Mouse (Mus musculus) activated CD4-positive, CD25-positive, alpha-beta regulatory T cell, adult 4 months (primary cell): ENCODE data around the gene Apold1. TPM values are rescaled to one million over a fixed set of nuclear protein-coding genes. Genes with fewer than 3 reads are reported as not detected.
A peak's percentile ranks its signal among the peaks of the same experiment; 100 is the strongest.

ENCODE experiments used
- ATAC-seq: one replicate; pipeline ENCODE4 v1.8.0; 2017
- polyA plus RNA-seq, 2 experiments: library from polyadenylated mRNA; unstranded; fragments of 100-300 nt; shearing (Covaris generic); gene quantifications; one replicate each; pipeline ENCODE4 v1.2.1; 2017

Apold1 gene
- polyA plus RNA-seq: under 1 TPM; 0.09 to 0.17 TPM

DNA sequence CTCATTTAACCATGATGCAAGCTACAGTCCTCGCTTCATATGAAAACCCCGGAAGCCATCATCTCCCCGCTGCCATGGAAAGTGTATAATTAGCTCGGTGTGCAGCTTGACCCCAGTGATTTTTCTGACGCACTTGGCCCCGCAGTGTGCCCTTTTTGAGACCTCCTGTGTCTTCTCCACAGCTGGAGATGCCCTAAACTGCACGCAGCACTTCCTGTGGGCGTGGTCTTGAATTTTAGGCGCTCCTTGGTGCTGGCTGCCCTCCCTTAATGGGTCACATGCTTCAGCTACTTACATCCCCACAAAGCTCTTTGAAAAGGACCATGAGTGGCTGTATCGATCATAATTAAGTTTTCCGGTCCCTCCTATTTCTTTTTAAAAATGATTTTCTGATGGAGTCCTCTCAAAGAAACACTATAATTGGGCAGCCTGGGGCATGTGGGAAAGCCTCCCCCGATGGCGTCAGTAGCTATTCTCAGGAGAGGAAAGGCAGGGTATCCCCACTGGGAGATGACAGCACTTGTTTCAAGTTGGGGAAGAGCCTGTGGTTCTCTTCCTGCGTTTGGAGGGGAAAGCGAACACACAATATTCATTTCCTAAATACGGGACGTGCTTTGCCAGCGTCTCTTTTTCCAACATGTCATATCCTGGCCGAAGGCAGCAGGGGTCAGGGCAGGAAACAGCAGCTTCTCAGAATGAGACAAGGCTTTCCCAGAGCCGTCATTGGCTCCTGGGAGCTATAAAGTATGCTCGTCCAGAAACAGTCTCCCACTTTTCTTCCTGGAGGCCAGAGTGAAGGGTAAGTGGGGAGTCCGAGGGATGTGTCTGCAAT, at the start of gene Apold1:
TSS of gene Apold1 (plus strand) at position 488 of the 832 bp plus-strand sequence.
- peak; percentile 84 for ATAC-seq

DNA sequence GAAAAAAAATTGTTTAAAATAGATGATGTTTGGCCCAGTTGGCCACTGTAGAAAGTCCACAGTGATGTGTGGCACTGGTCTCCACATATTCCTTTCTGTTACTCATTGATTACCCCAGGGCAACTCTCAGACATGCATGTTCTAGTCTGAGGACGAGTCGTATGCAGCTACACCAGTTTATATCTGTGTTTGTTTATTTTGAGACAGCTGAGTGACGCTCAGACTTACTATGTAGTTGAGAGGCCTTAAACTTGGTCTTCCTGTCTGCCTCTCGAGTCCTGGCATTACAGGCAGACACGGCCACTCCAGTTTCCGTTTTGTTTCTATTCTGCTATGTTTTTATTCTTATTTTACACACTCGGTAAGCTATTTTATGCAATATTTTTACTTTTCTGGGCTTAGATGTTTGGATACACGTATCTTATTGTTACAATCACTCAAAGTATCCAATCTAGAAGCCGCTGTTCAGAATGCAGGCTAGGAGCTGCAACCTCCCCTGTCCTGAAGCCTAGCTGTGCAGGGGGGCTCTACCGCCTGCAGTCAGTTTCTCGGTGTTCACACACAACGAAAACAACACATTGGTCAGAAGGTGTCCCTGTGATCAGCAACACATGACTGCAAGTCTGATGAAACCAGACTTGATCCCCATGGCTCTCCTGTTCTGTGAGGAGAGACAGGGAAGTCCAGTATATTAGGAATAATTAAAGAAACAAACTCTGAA, 48.9 kb upstream of the Apold1 start:
- peak; percentile 18 for ATAC-seq

DNA sequence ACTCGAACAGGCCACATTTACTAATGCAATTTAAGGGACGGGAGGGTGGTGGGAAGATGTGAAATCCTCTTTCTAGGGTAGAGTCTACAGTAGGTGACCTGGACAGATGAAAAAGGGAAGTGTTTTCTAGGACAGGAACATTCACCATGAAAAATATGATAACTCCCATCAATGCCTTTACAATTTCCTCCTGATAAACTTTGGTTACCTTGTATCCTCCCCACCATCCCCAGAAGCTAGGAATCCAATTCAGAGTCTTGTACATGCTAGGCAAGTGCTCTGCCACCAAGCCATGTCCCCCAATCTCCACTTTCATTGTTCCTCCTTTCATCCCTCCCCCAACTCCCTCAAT, 48.3 kb upstream of the Apold1 start:
- no peak for ATAC-seq

DNA sequence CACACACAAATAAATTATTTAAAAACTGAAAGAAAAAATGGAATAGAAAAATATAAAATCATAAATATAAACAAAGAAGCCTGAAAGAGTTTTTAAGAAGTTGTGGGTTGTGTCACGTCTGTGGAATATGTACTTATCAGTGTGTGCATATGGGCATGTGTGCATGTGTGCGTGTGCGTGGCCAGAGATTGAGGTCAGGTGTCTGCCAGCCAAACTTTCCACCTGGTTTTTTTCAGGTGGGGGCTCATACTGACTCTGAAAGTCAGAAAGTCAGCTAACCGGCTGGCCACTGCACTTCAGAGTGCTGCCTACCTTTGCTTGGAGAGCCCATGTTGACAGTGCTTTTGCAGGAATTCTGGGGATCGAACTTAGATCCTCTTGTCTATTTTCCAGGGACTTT, 47.2 kb upstream of the Apold1 start:
- no peak for ATAC-seq

DNA sequence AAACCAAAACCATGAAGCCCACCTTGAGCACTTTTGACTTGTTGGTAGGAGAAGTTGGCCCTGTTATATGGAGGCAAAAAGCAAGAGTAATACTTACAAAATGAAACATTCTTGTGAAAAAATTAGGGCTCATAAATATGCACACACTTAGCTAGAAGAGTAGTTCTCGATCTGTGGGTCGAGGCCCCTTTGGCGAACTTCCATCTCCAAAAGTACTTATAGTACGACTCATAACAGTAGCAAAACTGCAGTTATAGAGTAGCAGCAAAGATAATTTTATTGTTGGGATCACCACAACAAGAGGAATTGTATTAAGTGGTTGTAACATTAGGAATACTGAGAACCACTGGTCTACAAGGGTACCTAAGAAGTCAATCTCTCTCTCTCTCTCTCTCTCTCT, 41.7 kb upstream of the Apold1 start:
- no peak for ATAC-seq

DNA sequence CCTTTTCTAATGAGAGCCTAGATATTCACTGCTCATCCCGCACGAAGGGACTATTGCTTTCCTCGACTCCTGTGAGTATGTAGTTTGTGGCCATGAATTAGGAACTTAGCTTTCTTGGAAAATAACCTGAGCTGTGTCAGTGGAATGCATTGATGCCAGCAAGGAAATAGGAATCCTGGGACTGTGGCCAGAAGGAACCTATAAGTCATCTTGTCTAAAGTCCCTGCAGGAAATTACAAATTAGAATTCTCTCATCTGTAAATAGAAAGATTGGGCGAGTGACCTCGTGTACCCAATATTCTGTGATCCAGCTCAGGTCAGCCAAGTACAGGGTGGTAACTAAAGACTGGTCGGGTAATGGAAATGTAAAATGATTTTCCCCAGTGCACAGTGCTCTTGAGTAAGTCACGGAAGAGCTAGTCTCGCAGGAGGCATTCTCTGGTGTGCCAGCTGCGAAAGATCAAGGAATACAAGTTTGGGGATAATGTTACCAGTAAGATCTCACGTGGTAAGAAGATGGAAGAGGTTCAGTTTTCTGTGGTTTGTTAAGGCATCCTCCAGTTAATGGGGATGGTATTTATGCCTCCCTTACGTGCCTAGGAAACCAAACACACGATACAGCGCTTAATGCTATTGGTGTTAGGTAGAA, 37.6 kb upstream of the Apold1 start:
- ATAC-seq: no peak

DNA sequence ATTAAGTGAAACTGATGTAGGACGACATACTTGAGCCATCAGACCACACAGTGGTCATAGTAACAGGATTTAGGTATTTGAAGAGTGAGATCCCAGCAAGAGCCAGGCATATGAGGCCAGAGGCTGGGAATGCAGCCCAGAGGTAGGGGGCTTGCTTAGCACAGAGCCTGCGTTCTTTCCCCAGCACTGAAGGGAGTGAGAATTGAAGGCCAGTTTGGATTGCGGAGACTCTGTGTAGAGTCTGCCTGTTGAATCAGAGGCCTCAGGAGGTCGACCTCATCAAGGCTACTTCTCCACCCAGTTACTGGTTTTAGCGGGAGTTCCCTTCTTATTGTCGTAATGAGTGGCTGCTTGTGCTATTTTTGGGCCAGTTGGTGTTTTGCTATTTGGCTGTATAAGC, 35.5 kb upstream of the Apold1 start:
- ATAC-seq: no peak

DNA sequence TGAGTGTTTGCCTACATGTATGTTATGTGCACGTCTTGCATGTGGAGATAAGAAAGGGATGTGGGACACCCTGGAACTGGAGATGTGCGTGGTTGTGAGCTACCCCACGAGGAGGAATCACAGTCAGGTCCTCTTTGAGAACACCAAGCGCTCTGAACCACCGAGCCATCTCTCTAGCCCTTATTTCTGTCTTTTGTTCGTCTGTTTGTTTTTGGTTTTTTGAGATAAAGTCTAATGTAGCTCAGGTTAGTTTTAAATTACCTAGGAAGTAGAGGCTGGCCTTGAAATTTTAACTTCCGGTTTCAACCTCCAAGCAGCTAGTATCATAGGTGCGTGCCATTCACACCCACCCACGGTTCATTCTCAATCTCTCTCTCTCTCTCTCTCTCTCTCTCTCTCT, 34.7 kb upstream of the Apold1 start:
- ATAC-seq: peak; percentile 81

DNA sequence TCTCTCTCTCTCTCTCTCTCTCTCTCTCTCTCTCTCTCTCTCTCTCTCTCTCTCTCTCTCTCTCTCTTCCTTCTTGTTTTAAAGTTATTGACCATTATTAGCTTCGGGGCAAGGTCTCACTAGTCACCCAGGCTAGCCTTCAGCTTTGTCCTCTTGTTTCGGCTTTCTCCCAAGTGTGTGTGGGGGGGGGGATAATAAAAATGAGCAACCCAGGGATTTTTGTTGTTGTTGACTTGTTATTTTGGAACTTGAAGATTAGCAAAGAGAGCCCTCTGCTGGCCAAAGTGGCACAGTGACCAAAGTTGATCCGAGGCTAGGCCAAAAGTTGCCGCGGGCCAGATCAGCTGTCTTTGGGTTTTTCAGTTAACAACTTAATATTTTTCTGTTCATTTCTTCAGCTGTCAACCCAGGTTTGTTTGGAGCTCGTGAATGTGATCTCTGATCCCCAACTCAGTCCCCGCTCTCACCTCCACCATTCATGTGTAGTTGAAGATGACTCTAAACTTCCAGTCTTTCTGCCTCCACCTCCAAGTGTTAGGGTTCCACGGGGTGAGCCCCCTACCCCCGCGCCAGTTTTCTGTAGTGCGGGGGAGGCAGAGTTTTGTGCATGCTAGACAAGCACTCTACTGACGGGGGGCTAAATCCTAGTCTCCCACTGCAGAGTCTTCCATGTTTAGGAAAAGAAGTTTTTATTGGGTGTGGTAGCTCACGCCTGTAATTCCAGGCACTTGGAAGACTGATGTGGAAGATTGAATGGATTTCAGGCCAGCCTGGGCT, 34.0 kb upstream of the Apold1 start:
- peak; percentile 62 for ATAC-seq

DNA sequence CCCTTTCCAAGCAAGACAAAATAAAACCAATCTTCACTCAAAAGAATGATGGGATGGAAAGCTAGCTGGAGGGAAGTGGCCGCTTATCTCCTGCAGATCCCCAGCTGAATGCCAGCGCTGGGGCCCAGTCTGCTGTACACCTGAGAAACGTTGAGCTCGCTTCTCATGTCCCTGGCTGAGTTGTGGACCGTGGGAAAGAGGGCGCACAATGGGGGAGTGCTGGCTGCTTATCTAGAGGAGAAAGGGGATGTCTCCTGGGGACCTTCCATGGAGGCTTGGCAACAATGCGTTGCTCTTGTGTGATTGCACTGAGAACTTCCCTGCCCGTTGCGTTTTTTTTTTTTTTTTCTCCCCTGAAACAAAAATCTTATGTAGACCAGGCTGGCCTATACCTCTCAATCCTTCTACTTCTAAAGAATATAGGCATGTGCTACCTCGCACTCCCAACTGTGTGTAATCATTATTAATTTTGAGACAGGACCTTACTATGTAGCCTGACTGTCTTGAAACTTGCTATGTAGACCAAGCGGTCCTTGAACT, 32.9 kb upstream of the Apold1 start:
- no peak for ATAC-seq

DNA sequence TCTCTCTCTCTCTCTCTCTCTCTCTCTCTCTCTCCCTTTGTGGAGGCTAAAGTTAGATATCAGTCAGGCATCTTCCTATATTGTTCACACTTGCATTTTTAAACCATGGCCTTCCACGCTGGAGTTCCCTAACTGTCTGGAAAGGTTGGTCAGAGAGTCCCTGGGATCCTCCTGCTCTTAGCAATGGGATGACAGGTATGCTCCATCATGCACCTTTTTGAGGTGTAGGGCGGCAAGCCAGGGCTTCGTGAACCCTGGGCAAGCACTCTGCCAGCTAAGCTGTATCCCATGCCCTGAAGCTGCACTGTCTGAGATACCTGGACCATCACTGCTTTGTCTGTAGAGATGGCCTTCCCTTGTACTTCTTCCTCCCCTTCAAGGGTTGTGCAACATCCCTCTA, 32.3 kb upstream of the Apold1 start:
- no peak for ATAC-seq

DNA sequence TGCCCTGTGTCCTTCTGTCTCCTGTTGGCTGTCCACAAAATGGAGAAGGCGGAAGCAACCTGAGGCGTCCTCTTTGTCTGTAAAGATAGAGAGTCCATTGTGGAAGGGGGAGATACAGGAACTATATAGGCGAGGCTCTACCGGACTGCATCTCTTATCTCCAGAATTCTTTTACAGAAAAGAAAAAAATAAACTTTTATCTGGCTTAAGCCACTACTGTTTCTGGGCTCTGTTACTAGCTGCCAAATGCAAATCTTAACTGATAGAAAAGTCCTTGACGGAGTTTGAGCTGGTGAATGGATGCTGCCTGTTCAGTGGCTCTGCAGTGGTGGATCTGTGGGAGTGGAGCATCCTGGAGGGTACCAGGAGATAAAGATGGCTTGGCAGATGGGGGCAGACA, 30.2 kb upstream of the Apold1 start:
- ATAC-seq: no peak

DNA sequence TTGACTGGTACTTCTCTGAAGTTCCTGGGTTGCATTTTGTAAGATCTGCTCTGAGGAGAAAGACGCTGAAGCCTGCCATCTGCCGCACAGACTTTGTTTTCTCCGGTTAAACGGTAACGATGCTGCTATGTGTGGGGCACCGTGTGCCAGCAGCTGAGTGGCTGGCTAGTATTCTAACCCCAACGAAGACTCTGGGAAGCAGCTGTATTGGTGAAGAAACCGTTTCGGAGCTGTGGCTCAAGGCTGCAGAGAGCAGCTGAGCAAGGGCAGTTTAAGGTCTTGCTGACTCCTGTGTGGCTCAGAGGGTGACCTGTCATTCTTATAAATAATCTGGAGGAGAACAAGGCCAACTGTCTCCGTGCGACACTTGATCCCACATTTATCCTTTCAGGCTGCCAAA, 27.5 kb upstream of the Apold1 start:
- ATAC-seq: no peak

DNA sequence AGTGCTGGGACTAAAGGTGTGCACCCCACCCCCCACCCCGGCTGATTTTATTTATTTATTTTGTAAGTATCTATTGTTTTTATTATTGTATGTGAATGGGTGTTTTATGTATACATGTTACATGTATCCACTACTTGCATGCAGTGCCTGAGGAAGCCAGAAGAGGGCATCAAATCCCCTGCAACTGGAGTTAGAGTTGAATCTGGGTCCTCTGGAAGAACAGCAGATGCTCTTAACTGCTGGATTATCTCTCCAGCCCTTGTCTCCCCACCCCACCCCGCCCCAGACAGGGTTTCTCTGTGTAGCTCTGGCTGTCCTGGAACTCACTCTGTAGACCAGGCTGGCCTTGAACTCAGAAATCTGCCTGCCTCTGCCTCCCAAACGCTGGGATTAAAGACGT, 25.1 kb upstream of the Apold1 start:
- ATAC-seq: no peak

DNA sequence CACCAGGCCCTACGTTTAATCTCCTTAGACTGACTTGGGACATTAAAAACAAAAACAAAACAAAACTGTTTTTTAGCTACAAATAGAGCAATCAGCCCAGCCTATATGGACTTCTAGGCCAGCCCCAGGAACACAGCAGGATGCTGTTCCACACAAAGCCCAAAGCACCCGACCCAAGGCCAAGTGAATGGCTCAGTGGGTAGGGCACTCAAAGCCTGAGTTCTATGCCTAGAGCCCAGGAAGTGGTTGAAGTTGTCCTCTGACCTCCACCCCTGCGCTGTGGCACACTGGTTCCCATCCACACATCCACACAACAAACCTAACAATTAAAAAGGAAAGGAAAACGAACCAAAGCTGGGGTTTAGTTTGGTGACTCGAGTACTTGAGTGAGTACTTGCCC, 20.2 kb upstream of the Apold1 start:
- ATAC-seq: no peak

DNA sequence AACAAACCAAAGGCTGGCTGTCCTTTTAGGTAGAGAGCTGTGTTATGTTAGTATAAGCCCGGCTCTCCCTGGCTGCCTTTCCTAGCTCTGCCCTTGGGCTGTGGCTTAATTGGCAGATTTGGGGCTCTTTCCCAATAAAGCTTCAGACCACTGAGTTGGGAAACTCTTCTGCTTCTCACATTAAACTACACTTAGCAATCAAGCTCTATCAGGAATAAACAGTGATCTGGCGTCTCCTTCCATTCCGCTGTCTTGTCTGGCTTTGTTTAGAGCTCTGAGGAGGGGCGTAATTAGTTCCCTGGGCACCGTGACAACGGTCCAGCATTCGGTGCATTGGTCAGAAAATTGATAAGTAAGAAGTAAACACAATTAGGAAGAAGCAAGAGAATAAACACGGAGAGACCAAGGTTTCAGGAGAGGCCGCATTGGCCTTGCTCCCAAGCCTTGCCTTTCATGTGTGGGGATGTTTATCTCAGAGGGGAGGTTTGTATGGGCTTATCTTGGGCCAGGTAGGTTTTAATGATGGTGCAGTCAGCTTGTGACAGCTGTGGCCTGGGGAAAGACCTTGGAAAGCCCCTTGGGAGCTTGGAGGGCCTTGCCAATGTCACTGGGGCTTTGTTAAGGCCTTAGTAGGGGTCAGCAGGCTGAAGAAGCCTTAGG, 19.5 kb upstream of the Apold1 start:
- no peak for ATAC-seq

DNA sequence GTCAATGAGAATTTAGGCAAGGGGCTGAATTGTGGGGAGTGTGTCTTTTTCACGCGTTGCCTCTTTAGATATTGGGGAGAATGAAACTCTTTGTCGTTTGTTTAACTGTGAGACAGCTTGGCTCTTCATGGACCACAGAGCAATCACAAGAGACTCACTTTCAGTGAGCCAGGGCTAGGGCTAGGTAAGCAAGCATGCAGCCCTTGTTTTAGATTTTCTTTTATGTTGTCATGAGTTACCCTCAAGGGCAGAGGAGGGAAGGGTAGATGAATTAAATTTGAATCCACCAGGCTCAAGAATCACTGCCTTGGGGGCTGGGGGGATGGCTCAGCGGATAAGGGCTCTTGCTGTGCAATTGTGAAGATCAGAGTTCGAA, 19.0 kb upstream of the Apold1 start:
- no peak for ATAC-seq

DNA sequence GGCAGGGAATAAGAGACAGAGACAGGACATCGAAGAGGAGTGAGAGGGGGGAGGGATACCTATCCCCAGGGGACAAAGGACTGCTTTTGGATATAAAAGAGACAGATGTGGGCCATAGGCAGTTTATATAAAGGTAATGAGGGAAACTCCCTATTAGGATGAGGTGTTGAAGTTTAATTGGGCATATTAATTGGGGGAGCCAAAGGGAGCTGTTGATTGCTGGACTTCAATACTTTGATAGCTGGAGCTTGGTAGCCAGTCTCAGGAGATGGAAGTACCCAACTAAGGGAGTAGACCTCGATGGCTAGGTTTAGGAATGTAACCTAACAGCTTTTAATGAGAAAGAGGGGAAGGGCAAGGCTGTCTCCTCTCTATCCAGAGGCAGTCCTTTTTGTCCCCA, 17.6 kb upstream of the Apold1 start:
- ATAC-seq: no peak

DNA sequence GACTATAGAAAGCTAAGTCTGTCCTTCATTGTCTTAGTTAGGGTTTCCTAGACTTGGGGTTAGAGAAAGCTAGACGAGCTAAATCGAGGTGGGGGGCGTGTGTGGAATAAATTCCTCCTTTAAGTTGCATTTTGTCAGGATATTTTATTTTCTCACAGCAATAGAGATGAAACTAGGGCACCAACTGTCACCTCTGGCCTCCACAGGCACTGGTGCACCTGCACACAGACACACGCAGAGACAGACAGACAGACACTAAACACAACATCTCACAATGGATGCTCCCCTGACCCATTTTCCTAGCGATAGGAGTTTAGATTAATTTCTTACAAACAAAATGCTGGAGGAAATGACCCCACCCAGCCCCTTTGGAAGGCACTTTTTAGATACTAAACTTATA, 14.8 kb upstream of the Apold1 start:
- ATAC-seq: no peak

DNA sequence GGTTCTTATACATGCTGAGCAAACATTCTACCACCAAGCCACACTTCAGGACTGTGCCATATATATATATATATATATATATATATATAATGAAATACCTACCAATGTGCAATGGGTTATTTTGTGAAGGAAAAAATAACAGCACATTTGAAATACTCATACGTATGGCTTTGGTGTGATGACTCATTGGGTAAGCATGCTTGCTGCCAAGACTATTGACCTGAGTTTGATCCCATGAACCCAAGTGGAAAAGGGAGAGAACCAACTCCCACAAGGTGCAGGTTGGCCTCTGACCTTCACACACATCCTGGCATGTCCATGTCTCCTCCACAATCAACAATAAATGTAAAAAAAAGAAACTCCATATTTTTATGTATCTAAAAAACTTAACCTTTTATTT, 13.2 kb upstream of the Apold1 start:
- no peak for ATAC-seq

DNA sequence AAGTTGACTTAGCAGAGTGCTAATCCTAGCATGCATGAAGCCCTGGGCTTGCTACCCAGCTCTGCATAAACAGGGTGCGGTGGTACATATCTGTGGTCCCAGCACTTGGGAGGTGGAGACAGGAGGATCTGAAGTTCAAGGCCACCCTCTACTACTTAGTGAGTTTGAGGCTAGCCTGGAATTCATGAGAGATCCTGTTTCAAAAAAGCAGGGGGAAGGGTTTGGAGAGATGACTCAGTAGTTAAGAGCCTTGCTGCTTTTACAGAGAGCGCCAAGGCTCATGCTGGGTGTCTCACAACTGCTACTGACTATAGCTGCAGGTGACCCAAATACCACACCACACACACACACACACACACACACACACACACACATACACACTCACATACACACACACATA, 12.0 kb upstream of the Apold1 start:
- ATAC-seq: no peak

DNA sequence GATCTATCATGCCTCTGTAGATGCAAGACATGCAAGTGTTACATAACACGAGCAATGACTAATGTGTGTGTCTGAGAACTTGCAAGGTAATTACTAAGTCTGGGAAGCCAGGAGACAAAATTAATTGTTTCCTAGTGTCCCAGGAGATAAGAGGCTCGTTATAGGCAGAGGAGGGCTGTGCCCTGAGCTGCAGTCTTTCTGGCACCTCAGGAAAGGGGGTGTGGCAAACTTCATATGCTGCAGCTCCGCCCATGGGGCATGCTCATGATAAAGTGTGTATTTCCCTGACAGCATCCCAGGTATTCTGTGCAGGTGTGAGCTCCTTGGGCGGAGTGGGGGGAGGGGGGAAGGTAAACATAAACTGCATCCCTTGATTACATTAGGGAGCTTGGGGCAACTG, 9.4 kb upstream of the Apold1 start:
- no peak for ATAC-seq
